Mouse (Mus musculus): ENCODE data around the gene Slco1c1.
"Not testable (repeated sequence)": the region's sequence is repeated elsewhere in the genome, so short reads cannot be mapped to it uniquely, and the experiment has no call there.

The Slco1c1 gene

DNA sequence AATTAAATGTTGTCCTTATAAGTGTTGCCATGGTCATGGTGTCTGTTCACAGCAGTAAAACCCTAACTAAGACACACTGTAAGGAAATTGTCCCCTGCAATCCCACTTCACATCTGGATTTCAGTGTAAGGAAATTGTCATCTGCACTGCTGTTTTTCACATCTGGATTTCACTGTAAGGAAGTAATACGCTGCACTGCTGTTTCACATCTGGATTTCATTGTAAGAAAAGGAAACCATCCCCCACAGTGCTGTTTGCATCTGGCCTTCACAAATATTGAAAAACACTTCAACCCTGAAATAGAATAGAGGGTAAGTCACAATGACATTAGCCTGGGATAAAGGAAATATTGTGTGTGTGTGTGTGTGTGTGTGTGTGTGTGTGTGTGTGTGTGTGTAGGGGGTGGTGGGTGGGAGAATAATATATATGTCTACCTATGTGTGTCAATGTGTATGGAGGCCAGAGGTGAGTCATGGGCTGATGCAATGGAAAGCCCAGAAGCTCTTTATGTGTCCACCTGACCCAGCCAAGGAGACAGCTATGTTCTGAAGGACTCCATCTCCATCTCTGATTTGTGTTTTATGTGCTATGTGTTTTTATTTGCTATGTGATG lies 60.7 kb downstream of the Slco1c1 start:
- DNase-seq (ENCODE audit: extremely low spot score, low read depth, low spot score): no peak

DNA sequence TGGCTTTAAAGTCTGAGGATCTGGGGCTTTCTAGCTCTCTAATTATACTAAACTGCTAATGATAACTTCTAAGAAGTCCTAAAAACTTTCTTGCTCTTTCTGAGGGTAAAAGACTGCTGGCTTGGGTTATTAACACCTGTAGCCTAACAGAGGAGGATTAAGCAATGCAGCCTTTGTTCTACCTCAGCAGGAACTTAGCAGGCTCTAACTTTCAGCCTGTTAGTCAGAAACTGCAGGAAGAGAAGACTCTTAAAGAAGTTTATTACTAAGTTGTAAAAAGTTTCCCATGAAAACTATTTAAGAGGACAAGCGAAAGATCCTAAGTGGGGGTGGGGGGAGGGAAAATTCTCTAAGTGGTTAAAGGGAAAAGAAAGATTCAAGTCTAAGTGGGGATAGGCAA lies 65.8 kb downstream of the Slco1c1 start:
- DNase-seq (ENCODE audit: extremely low spot score, low read depth, low spot score): peak; percentile 39

DNA sequence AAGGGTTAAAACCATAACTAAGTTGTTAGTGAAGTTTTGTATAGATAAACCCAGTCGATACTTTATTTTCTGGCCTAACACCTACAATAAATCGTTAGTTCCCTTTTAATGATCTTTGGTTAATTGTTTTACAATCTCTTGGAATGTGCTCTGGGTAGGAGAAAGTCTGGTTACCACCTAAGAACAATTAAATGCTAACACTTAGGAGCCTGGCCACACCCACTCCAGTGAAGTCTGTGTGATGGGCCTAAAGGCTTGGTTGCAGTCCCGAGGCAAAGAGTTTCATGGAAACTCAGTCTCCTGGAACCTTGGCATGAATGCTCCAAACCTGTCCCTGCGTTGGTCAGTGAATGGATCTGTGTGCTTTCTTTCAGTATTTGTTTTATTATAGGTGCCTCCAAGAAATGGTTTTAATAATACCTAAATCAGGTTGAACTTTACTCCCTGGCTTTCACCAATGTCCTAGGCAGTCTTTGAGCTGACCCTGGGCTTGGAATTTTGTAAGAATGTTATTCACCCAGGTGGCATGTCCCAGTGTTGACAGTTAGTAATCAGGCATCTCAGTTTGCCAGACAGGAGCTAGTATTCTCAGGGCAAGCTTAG lies 66.5 kb downstream of the Slco1c1 start:
- not testable (repeated sequence) for DNase-seq (ENCODE audit: extremely low spot score, low read depth, low spot score)

DNA sequence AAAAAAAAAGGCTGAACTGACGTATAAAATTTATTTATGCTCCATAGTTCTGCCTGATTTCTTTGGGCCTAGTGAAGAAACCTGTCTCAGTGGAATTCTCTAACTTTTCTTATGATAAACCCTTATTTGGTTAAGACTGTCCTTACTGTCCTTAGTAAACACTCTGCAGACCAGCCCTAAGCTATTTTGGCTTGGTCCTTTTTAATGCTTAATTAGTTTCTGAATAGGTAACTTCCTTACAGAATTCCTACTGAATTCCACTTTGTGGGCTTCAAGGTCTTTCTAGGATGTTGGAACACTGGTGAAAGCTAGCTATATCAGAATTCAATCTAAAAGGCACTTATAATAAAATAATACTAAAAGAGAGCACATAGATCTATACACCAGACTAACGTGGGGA lies 71.9 kb downstream of the Slco1c1 start:
- DNase-seq (ENCODE audit: extremely low spot score, low read depth, low spot score): no peak

DNA sequence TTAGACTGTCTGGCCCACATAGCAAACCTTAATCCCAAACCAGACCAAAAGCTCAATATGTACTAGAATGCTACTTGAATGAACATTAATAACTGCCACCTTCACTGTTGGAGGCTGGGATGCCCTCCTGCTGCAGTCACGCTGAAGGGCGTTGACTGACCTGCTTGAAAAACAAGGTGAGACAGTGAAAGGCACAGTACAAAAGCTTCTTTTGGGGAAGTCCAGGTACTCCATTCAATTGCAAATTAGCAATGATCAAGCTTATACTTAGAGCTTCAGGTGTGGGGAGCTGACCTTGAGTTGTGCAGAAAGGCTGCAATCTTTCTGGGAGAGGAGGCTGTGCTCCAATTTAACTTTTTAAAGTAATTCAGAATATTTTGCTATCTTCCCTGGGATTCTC lies 72.9 kb downstream of the Slco1c1 start:
- DNase-seq (ENCODE audit: extremely low spot score, low read depth, low spot score): no peak

DNA sequence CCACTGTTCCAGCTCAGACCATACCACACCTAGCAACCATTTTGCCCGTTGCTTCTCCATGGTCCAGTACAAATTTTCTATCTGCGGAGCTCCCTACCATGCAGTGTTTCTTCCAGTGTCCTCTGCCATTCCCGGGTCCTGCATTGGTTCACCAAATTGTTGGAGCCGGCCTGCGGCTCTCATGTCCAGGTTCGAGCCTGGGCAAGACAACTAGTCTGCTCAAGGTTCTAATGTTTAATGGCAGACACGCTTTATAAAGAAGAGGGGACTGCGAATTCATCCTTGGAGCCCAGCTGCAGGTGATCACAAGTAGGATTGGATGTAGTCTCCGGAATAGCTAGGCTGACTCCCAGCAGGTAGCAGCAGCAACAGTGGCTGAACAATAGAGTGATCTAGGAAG lies 76.8 kb downstream of the Slco1c1 start:
- no peak for DNase-seq (ENCODE audit: extremely low spot score, low read depth, low spot score)

DNA sequence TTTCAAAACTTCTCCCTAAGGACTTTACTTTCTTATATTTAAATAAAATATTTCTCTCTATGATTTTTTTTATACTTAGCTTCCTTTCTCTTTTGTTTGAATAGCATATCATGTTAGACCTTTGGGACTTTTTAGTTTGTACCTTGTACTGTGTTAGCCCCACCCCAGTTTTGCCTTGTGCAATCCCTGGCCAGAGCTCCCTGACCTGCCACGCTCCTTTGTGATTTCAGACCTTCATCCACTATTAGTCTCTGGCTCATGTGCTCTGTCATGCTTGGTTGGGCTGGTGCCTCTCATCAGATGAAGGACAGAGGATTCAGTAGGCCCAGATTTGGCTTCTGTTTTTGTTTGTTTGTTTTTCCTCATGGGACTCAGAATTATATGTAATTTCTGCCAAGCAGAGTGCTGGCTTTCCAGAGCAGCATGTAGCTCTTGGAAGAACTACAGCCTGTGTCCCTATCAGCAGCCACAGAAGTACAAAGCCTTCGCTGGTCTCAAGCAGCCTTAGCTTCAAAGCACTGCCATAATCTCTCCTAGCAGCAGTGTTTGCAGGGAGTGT lies 86.6 kb downstream of the Slco1c1 start:
- DNase-seq (ENCODE audit: extremely low spot score, low read depth, low spot score): no peak

DNA sequence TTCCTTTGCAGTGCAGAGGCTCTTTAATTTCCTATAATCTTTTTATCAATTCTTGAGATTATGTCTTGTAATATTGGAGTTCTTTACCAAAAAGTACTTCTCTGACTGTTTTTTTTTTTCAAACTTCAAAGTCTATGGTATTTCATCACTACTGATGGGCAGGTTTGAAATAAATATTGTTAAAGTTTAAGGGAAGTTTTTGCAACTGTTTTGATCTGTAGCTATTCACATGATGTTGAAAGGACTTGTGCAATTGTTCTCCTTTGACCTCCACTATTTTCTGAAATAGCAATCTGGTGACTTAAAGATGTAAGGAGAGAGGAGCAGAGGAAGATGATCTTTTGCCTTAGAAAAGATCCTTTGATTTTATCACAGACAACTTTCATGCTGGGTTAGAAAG lies 89.8 kb downstream of the Slco1c1 start:
- DNase-seq (ENCODE audit: extremely low spot score, low read depth, low spot score): no peak

DNA sequence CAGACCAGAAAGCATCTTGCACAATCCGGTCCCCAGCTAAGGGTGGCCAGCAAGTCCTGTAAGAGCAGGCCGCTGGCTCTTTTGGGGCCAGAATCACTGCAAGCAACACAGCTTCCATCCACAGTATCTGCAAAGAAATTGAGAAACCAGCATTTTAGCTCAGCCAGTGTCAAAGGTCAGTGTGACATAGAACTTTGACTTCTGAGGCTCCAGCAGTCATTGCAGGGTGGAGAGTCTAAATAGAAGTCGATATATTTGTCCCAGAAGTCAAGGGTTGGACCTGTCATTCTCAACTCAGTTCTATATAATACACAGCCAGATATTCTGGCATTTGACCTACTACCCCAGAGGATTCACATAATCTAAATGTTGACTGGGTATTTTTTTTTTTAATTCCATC lies 91.2 kb downstream of the Slco1c1 start:
- DNase-seq (ENCODE audit: extremely low spot score, low read depth, low spot score): no peak
